Mouse (Mus musculus) CD8-positive naive resting alpha-beta T cell, adult 2 months (primary cell): Measurements from ENCODE around the gene Dock8.

Experiments used
- DNase-seq, 2 experiments: peaks; one replicate each; pipeline ENCODE4 v3.0.0; 2022; ENCODE audit warnings: low read depth in 2 of 2, low spot score in 2 of 2

Dock8 gene

DNA sequence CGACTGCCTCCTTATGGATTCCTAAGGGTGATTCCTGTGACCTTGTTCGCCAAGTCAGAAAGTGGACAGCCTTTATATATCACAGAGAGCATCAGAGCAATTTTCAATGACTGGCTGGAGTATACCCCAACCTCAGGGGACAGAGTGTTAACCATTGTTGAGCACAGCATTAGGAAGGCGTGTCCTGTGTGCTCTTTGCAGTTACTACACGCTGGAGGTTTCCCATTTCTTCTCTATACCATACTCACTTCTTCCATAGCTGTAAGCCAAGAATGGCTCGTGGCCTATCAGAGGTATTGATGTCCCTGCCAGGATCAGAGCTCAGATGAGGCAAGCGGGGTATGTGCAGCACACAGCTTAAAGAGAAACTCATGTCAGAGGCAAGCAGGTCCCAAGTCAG is 181.2 kb downstream of the Dock8 start:
- no peak for DNase-seq

DNA sequence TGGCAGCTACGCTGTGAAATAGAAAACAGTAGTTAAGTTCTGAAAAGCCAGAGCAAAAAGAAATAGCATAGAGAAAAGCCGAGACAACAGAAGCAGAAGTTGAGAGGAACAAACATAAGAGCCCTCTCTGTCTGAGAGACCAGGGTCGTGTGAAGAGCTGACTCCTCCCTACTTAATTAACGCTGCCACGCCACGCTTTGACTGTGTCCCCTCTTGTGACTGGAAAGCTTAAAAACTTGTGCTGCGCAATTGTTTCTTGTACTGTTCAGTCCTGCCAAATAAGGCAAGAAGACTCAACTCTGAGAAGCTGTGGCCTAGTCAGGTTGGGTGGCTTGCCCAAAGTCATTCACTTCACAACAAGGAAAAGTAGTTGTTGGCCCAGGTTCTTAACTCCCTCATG is 184.7 kb downstream of the Dock8 start:
- no peak for DNase-seq

DNA sequence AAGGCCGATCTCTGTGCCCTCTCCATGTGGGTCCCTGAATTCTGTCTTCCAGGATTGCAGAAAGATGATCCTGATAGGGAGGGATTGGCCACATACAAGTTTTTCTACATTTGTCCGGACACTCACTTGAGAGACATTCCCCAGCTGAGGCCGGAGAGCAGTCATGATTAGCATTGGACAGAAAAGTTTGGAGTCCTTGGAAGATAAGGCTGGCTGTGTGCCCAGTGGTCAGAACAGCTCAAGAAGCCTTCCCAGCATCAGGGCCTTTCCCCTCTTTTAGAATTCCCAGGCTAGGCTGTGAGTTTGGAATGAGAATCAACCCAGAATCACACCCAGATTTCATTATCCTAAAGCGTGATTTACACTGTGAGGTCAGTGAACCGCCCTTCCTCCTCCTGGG is 187.0 kb downstream of the Dock8 start:
- DNase-seq = no peak

DNA sequence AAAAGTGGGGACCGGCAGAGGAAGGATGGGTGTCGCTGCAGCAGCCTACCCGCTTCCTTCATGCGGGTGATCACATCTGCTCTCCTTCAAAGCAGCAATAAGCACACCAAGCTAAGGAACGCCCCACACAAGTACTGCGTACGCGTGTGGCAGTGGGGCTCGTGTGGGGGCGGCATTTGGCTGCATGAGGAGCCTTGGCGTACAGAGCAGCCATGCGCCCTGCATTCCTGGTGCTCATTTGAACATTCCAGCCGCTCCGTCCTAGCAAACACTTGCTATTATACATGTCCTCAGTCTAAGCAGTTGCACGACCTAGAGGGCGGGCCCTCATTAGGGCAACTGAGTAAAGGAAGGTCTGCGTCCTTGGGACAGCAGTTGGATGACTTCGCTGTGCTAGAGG is 188.3 kb downstream of the Dock8 start:
- no peak for DNase-seq

DNA sequence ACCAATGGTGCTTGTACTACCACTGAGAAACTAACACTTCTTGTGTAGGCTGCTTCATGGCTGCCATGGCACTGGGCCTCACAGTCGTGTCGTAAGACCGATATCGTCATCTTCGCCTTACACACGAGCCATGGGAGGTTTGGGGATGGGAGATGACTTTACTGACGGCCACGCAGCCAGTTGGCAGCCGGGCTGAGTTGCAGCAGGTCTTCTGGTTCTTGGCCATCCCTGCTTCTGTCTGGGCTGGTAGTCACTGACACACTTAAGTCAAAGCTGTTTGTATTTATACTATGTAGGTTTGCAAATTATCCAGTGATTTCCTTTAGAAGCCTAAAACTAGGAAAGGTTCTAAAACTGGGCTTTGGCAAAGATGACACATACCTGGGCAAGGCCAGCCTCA is 194.4 kb downstream of the Dock8 start:
- no peak for DNase-seq

DNA sequence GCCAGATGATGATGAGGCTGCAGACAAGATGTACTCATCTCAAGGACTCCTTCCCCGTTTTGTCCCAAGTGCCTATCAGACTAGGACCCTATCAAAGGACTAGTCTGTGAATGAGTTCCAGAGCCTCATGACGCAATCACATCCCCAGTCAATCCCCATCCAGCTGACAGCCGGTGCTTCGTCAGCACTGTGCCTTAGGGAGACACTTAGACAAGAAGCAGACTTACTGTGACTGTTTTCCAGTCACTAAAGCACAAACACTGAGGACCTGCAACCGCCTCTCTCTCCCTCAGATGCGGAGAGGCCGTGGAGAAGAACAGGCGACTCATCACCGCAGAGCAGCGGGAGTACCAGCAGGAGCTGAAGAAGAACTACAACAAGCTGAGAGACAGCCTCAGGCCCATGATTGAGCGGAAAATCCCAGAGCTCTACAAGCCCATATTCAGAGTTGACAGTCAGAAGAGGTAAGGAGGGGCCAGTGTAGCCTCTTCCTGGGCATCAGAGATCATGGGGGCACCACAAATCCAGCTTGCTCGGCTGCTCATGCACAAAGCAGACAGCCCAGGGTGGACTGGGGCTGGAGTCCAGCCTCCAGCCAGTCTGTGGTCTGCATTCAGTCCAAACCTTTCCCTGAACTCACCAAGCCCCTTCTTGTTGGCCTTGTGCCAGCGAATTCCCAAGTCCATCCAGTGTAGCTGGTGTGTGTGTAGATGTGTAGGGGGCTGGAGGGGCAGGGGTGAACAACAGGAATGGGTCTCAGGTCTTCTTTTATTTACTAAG is 200.9 kb downstream of the Dock8 start:
- DNase-seq = no peak

DNA sequence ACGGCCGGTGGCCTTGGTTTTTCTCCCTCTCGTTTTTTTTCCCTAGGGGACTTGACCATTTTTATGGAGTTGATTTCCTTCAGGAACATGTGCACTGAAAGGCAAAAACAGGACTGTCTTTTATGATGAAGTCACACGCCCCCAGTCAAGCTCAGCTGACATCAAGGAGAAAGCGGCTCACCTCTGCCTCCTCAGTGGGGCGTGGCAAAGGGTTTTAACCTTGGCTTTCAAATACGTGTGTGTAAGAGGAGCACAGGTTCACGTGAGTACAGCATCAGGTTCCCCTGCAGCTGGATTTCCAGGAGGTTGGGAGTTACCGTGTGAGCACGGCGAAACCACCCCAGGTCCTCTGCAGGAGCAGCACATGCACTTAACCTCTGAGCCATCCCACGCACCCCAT is 203.7 kb downstream of the Dock8 start:
- no peak for DNase-seq

DNA sequence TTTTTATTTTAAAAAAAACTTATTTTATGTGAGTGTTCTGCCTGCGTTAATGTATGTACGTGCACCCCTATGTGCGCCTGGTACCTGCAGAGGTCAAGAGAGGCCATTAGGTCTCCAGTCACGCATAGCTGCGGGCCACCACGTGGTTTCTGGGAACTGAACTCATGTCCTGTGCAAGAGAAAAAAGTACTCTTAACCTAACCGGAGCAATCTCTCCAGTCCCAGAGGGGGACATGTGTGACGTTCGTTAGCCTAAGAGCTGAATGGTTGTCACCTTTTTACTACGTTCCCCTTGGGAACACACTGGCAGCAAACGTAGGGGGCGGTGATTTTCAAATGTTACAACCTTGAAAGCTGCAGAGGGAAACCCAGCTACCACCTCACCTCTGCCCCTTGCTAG is 207.6 kb downstream of the Dock8 start:
- no peak for DNase-seq

DNA sequence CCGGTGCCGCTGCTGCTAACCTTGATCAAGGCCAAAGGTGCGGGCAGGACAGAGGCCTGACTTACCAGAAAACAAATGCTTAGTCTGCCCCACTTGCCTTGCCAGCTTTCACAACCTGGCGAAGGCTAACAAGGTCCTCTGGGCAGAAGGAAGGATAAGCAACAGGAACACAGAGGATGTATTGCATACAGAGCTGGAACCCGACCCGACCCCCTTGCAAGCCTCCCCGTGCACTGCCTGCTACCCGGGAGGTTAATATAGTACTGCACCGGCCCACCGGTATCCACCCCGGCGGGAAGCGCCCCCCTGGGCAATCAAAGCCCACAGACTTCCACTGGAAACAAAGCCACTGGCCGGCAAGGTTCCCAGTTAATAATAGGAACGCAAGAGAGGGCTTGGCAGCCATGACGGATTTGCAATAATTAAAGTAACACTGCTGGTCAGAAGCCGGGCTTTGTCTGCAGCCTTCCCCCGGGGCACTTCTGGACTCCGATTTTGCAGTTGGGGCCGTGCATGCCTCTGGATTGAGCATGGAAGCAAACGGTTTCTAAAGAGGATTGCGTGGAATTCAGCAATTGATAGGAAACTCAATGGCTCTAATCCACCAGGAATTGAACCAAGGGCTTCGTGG is 208.5 kb downstream of the Dock8 start:
- DNase-seq = no peak

DNA sequence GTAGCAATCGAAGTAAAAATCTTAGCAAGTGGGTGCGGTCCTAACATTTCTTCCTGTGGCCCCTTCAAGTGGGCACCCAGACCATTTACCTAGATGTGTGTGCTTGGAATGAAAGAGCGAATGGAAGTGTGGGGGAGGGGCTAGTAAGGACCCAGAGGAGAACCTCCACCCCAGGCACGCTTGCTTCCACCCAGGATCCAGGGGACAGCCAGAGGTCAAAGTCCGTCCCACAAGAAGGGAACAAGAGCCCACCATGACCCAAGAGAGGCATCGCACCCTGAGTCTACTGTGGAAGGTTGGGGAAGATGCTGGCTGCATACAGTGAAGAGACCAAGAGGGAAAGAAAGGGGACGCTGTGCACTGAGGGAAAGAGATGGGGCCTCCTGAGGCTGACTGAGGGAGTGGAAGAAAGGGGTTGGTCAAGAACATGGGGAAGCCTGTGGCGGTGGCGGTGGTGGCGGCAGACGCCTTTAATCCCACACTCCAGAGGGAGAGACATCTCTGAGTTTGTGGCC is 209.3 kb downstream of the Dock8 start:
- no peak for DNase-seq

DNA sequence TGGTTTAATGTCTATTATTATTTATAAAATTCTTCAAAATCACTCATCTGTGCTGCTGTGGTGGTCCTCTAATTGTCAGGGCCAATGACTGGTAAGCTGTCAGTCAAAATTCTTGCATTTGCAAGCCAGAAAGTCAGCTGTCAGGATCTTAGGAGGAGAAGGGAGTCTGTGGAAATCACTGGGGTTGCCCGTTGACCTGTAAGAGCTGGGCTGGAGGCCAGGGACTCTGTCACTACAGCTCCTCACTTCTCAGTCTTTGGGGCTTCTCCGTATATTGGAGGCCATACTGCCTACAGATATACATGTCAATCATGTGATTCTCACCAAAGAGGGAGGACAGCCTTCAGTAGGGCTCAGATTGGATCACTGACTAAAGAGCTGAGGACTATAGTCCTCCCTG is 221.3 kb downstream of the Dock8 start:
- DNase-seq = no peak

DNA sequence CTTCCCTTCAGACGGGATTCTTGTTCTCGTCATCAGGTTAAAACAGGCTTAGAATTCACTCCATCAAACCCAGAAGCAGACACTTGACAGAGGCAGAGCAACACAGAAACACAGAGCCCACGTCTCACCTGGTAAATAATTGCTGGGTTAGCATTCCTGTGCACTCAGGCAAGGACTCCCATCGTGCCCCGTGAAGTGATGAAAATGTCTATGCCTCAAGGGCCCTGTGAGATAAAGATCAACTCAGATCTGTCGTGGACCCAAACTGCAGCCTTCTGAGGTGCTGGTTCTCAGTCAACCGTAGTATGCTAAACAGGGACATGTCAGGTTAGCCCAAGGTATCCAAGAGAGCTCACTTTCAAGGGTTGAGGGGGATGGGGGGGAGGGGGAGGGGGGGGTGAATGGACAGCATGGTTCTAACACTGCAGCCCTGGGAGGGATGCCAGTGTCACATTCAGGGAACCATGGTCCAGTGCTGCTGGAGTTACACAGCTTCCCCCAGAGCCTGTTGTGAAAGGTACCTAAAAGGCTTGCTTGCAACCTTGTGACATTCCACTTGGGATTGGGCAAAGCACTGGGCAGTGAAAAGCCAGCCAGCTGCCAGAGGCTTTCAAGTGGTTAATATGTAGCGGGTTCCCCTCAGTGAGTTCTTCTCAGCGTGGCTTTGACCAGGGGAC is 222.8 kb downstream of the Dock8 start:
- no peak for DNase-seq

DNA sequence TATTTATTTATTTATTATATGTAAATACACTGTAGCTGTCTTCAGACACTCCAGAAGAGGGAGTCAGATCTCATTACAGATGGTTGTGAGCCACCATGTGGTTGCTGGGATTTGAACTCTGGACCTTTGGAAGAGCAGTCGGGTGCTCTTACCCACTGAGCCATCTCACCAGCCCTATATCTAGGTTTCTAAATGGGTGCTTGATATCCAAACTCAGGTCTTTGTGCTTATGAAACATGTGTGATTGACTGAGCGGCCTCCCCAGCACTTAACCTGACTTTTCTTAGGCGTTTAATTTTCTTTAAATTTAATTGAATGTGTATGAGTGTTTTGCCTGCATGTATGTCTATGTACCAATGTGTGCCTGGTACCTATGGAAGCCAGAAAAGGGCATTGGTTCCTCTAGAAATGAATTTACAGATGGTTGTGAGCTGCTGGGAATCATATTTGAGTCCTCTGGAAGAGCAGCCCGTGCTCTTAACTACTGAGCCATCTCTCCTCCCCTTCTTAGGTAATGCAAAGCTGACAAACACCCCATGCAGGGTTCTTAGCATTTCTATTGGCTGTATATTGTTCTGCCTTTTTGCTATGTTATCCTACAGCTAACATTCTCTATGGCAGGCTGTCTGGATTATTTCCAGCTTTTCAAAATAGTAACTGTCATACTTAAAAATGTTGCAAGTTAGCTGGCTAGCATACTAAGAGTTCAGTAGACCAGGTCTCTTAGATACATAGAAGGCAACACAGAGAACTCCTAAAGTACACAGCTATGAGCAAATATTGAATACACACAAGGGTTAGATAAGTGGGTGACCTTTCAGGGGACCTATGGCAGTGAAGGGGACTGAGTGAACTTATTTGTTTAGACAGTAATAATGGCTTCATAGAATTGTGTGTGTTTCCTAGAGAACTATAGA is 231.0 kb downstream of the Dock8 start:
- no peak for DNase-seq

DNA sequence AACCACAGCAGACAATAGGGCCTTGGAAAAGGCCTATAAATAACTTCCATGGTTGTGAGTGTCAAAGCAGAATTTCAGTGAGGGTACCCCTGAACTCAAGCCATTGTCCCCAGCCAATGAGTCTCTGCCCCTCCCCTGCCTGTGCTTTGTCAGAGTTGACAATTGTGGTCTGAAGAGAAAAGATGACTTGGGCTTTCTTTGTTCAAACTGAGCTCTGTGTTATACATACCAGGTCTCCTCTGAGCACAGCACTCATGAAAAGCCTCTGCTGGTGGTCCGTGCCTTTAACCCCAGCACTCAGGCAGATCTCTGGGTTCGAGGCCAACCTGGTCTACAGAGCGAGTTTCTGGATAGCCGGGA is 231.6 kb downstream of the Dock8 start:
- DNase-seq = no peak

DNA sequence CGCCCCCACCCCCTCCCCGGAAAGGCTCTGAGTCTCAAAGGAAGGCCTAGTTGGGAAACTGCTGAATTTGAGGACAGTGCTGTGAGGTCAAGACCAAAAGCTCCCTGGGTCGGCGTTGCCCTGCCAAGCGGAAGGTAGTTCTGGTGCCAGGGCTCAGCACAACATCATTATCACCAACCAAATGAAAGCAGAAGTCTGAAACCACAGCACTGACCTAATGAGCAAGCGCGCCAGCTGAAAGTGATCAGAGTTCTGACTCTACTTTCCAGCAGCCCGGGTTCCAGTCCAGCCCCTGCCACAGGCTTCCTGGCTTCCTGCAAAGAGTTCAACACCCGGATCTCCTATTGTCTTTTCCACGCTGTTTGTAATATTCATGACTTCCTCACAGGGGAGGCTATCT is 232.7 kb downstream of the Dock8 start:
- DNase-seq = no peak

DNA sequence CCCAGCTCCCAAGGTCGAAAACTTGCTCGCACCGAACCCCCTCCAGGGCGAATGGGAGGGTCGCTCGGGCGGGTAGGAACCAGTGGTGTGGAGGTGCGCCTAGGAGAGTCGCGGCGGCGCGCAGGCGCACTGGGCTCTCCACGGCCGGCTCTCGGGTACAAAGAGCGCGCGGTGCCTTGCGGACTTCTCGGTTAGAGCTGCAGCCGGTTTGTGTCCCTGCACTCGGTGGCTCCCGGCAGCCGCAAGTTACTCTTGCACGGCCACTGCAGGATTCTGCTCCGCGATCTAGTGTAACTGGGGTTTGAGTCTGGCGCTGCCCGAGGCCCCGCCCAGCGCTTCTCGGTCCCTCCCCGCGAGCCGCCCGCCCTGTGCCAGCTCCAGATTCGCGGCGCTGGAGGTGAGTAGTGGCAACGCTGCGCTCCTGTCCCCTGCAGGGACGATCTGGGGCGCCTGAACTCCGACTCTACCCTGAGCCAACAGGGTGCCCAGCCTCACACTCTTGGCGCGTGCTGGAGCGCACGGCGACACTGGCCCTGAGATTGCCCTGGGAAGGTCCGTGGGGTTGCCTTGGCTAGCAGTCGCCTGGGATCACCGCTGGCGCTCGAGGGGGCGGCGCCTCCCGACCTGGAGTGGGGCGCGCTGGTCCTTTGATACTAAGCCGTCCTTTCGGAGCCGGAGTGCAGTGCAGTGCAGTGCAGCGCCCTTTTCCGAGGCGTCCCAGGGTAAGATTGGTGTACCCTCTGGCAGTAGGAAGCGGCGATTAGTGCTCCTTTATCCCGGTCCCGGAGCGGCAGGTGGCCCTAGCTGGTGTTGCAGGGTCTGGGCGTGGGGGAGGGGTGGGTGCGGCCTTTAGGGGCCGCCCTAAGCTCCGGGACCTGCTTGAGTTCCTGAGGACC is 237.5 kb downstream of the Dock8 start, which contains the start of gene Kank1:
Gene Kank1 (plus strand): TSS at position 380 of the 896 bp plus-strand sequence.
- DNase-seq = no peak

DNA sequence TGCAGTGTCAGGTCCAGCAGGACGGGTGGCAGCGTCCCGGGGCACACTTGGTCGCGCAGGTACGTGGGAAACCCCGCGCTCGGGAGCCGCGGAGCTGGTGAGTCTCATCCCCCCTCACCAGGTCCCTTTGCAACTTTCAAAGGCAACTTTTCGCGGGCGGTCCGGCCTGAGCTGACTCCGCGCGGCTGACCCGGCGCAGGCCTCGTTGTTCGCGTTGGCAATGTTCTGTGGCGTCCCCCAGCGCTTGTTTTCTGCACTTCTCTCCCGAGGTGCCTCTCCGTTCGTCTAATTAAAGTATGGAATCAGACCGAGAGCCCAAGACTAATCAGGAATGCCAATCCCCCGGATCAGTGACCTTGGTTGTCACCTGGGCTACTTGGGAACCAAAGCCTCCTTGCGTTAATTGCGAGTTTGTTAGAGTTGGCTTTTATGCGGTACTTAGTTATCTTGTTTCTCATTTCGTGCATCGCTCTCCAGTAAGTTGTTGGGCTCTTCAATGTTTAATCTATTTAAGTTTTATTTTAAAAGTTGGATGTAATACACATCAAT is 238.2 kb downstream of the Dock8 start:
- DNase-seq = no peak

DNA sequence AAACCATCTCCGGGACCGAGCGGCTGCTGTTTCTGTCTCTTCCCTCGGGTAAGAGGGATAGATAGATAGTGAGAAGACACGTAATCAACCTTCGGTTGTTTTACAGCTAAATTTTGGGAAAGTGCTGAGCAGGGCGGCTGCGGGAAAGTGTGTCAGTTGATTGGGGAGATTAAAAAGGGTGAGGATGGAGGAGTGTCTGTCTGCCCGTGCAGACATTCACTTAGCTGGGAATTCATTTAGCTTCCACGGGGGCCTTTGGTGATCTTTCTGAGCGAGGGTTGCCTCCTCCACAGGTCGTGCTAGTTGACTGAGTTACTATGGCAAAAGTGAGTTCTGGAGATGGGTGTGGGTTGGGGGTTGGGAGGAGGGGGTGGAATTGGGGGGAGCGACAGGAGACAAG is 238.8 kb downstream of the Dock8 start:
- no peak for DNase-seq

DNA sequence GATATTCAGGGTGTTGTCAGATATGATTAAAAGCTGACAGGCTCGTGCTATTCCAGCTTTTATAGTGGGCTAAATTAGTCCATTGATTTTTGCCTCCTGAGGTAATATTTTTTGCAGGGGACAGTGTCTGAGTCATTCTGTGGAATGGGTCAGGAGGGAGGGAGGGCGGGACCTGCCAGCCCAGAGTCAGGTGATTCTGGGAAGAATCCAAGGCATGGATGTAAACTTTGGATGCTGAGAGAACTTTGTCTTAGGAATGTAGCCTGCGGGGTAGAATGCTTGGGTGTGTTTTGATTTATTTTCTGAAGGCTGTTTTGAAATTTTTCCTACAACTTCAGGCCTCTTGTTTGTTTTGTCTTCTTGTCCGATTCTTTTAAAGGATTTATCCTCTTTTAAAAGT is 244.2 kb downstream of the Dock8 start:
- DNase-seq = no peak

DNA sequence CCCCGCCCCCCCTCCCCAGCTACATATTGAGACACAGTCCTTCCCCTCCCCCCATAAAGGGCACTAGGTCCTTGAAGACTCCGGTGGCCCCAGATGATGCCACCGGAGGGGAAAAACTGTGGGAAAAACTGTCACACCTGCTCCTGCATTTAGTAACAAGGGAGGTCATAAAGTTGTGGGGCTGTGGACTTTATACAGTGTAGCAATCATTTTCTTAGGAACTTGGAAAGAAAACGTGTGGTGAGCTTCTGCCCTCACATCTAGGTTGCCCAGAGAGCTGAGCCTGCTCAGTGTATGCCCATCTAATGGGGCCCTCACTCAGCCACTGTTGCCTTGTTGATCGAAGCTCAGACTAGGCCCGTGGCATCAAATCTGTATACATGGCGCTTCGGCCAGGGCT is 246.7 kb downstream of the Dock8 start:
- DNase-seq = no peak
